Mouse (Mus musculus) embryo, embryonic 9.5 days (tissue): Measurements from ENCODE around the gene Clptm1l.
A peak's percentile ranks its signal among the peaks of the same experiment; 100 is the strongest.

Source experiments
- DNase-seq: peaks from one replicate; pipeline ENCODE4 v3.0.0-alpha.2; 2017; ENCODE audit errors: extremely low spot score

The Clptm1l gene

DNA sequence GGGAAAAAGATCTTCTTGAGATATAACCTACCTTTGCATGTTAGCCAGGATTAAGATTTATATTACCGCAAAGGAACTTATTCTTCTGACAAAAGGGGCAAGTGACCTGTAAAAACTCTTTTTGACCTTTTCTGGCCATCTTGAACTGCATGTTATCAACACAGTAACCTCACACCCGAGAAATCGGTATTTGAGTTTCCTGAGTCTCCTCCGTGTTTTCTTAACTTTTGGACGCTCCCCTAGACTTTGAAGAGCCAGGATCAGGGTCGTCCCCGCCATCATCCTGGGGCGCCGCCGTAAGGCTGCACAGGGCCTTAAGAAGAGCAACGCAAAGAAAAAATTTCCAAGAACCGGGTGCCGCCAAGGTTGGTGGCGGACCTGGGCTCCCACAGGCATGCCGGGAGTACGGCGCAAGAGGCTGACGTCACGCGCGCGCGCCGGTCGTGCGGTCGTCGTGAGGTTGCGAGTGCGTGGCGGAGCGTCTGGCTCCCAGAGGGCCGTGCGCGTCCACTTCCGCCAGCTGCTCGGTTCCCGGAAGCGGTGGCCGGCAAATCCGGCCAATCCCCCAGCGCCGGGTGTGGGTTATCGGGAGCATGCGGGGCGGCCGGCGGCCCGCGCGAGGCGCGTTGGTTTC is at the start of gene Clptm1l:
TSS of gene Clptm1l (plus strand) at position 485 of the 634 bp plus-strand sequence.
- DNase-seq, result peak; percentile 94

- no peak for DNase-seq
Observed at GRCm38 (mm10) chr13:73564201-73564600, 39.6 kb upstream of the Clptm1l start.

GRCm38 (mm10) chr13:73575051-73575450 is 28.8 kb upstream of the Clptm1l start:
- DNase-seq, result no peak

DNA sequence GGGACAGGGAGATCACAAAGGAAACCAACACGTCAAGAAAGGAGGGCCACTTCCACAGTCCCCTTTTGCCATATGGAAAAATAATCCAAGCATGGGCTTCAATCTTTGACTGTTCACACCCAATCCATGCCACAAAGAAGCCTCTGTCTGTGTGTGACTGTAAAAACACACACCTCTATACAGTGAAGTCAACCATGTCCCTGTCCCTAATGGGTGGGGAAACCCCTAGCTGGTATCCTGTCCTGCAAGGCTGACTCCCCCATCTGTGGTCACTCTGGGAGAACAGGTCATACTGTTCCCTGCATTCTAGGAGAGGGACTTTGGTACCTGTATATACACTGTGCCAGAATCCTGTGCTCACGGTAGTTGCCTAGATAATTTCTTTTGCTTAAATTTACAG is 26.5 kb upstream of the Clptm1l start:
- DNase-seq, result no peak

- DNase-seq, result no peak
Observed at GRCm38 (mm10) chr13:73591488-73591887, 12.3 kb upstream of the Clptm1l start.

DNA sequence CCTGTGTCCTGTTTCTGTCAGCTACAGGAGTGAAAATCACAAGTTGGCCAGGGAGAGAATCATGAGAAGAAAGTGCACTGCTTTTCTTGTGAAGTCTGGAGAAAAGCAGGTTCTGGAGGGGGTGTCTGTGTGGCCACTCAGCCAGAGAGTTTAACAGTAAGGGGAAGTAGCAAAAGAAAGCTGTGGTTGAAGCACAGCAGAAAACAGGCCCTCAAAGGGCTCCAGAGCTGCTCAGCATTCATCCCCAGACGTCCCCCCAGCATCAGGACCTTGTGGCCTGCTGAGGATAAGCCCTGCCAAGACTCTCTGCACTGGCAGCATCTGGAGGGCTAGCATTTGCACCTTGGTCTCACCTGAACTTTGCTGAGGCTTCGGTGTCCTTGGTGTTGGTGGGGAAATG is 11.3 kb upstream of the Clptm1l start:
- DNase-seq, result no peak

GRCm38 (mm10) chr13:73596276-73596675 is 7.5 kb upstream of the Clptm1l start:
- no peak for DNase-seq

DNA sequence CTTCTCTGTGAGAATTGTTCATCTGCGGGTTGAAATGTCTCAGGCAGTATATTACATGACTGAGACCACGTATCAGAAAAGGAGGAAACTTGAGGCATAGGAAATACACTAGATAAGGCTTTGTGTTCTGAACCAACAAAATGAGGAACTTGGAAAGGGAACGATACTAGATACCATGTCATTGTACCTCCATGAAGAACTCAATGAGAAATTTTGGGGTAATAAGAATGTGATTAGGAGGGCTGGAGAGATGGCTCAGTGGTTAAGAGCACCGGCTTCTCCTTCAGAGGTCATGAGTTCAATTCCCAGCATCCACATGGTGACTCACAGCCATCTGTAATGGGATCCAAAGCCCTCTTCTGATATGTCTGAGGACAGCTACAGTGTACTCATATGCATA is 3.6 kb upstream of the Clptm1l start:
- no peak for DNase-seq

- DNase-seq, result no peak
Observed at GRCm38 (mm10) chr13:73603046-73603445, 760 bp upstream of the Clptm1l start.

GRCm38 (mm10) chr13:73604156-73604957 is 551 bp downstream of the Clptm1l start:
- peak; percentile 22 for DNase-seq

DNA sequence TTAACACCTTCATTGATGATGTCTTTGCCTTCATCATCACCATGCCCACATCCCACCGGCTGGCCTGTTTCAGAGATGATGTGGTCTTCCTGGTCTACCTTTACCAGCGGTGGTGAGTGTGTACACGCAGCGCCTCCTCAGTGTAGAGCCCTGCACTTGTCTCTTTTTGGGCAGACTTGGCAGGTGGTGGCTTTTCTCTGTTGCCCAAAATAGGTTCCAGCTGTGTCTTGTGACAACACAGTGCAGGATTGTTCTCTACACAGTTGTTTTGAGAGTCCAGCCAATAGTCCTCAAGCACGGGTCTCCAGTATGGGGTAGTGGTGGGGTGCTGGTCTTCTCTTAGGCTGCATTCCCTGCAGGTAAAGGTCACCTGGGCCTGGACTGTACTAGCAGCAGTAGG is 14.6 kb downstream of the Clptm1l start:
- no peak for DNase-seq

DNA sequence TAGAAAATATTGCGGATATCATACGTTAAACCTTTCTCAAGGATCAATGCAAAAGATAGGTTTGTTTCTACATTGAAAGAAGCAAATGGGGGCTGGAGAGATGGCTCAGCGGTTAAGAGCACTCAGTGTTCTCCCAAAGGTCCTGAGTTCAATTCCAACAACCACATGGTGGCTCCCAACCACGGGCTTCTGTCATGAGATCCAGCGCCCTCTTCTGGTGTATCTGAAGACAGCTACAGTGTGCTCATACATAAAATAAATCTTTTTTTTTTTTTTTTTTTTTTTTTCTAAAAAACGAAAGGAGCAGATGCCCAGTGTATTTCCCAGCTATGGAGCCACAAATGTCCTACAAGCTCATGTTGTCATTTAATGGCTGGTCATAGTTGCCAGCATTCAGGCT is 16.8 kb downstream of the Clptm1l start:
- DNase-seq, result no peak

GRCm38 (mm10) chr13:73626410-73626744 is 22.6 kb downstream of the Clptm1l start:
- DNase-seq, result no peak

GRCm38 (mm10) chr13:73626745-73627549 is 23.1 kb downstream of the Clptm1l start, which contains the start of gene Tert:
Gene Tert (plus strand): TSS chr13:73626911.
- DNase-seq, result peak; percentile 69

GRCm38 (mm10) chr13:73628586-73629113 is 24.8 kb downstream of the Clptm1l start:
- DNase-seq, result no peak

GRCm38 (mm10) chr13:73631837-73632236 is 28.0 kb downstream of the Clptm1l start:
- DNase-seq, result no peak

DNA sequence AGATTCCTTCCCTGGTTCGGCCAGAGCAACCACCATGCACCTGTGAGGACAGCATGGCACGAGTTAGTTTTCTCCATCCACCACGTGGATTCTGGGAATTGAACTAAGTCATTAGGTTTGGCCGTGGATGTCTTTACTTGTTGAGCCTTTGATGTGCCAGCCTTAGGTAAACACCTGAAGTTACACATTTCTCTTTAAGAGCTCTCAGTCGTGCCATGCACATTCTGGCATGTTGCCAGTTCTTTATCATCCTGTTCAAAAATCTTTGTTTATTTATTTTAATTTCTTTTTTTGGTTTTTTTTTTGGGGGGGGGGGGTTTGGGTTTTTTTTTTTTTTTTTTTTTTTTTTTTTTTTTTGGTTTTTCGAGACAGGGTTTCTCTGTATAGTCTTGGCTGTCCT is 34.0 kb downstream of the Clptm1l start:
- no peak for DNase-seq

- DNase-seq, result no peak
Observed at GRCm38 (mm10) chr13:73641296-73641695, 37.5 kb downstream of the Clptm1l start.

DNA sequence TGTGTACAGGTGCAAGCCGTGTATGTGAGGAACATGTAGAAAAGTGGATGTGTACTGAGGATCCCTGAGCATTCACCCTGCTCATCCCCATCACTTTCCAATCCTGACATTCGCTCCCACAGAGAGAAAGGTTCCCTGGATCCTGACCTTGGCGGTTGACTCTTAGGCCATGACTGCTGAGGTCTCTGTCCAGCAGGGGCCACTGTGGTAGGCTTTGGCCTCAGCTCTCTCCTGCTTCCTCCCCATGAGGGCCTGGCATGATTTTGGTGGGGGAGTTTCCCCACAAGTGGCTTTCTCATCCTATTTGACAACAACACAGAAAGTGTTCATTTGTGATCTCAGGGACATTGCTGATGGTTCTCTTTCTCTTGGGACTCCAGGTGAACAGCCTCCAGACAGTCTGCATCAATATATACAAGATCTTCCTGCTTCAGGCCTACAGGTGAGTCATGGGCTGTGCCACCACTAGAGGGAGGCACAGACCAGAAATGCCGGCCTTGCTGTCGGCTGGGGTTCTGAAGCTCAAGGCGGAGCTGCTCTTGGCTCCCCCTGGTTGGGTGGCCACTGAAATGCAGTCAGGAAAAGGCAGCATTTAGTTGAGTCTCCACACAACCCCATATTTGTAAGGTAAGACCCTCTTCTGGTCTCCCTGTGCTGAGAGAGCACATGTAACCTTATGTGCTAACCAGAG is 42.7 kb downstream of the Clptm1l start:
- peak; percentile 39 for DNase-seq

DNA sequence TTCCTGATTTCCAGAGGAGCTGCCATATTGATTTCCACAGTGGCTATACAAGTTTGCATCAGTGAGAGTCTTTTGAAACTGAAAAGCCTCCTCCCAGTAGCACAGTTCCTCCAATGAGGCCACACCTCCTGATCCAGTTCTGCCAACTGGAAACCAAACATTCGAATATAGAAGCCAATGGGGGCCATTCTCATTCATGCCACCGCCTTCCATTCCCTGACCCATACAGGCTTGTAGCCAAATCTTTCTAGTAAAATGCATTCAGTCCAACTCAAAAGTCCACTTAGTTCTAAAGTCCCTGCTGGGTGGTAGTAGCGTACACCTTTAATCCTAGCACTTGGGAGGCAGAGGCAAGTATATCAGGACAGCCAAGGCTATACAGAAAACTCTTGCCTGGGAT is 49.5 kb downstream of the Clptm1l start:
- no peak for DNase-seq

DNA sequence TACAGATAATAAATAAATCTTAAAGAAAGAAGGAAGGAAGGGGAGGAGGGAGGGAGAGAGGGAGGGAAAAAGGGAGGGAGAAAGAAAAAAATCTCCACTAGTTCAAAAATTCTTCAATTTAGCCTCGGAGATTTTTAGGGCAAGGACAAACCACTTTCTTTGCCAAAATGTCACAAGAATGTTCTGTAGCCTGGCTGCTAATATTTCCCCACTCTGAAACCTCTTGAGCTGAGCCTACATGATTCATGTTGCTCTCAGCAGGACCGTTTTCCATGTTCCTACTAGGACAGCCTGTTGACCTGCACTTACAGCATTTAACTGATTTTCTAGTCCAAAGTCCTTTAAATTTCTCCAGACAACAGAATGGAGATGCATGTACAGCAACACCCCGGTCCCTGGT is 51.2 kb downstream of the Clptm1l start:
- no peak for DNase-seq

GRCm38 (mm10) chr13:73658953-73659352 is 55.1 kb downstream of the Clptm1l start:
- no peak for DNase-seq
